Mouse (Mus musculus): ENCODE measurements around the gene Dlec1.

Dlec1 gene

DNA sequence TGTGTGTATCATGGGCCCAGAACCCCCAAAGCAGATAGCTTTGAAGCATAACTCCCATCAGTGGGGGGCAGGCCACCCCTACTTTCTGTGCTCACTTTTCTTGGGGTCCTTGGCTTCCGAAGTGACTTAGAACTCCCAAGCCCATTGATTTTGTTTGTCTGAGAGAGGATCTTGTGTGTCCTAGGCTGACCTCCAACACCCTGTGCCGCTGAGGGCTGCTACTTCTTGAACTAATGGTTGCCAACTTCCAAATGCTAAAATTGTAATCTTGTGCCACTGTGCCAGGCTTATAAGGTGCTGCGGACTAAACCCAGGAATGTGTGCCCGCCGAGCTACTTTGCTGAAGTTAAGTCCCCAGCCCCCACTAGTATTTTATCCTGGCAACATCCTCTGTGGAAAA, 11.8 kb upstream of the Dlec1 start:
- no peak for DNase-seq

- DNase-seq = no peak
These were observed 10.5 kb upstream of the Dlec1 start for GRCm38 (mm10) chr9:119091581-119092310.

DNA sequence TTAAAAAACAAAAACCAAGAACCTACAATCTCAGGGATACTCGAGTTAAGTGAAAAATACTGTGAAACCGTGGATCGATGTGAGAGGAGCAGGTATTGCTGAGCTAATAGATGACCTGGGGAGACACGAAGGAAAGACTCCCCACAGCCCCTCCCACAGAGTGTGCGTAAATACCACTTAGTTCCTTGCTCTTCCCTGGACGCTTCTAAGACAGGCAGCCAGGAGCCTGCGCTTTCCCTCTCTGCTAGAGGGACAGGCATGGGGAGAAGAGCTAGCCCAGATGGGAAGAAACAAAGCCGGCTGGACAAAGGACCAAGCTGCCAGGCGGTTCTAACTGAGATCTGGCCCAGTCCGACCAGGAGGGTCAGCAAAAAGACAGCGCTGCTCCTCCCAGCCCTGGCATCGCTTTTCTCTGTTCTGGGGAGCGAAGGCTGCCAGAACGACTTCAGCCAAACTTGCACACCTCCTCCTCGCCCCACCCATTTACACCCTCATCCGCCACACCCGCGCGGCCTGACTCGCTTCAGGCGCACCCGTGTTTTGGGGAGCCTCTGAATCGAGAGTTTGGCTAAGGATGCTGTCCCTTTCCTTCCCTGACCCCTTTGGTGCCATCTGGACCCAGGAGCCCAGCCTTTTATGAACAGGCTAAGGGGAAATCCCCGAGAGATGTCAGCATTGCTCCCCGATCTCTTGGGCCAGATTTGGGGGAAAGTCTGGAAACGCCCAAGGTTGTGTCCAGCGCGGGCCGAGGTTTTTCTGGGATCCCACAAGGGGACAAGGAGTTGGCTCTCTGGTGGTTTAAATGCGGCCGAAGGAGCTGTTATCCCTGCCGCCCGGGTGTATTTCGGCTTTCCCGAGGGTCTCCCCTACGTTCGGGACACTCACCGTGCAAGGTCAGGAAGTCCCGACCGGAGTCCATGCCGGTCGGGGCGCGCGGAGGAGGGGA, 9.5 kb upstream of the Dlec1 start:
- DNase-seq = no peak

DNA sequence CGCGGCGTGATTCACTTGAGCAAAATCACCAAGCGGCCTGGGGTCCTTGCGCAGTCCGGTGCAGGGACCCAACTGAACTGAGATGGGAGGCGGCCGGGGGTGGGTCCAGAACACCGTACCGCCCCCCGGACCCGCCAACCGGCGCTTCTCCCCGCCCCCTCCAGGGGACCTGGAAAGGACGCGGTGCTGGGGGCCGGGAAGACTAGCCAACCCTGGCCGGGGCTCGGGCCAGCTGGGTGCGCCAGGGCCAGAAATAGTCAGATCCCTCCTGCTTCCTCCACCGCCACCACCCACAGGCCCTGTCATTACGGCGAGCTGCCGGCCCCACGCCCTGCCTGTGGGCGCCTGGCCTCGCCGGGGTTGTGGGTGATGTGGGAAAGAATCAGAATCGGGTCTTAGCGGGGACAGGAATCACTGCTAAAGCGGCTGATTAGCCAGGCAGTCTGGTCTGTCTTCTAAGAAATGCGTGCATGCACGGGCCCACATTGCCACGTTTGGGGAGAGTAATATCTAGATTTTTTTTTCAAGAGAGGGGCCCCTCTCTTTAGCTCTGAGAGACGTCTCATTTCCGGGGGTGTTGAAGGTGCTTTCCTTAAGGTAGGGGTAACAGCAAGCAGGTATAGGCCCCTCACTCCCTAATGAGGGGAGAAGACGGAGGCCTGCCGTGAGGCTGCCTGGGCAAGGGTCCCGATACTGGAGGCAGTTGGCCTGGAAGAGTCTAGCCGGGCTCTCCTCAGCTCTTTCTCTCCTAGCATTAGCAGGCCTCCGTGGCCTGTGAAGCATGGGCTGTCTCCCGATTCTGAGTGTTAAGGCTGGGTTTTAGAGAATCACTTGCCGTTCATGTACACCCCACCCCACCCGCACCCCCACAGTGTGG, 8.6 kb upstream of the Dlec1 start, which contains the start of gene Plcd1:
Gene Plcd1, minus strand, starts transcription at position 84 of the 877 bp plus-strand sequence.
- DNase-seq = peak; percentile 17

- no peak for DNase-seq
These were observed 7.7 kb upstream of the Dlec1 start for GRCm38 (mm10) chr9:119094462-119095109.

GRCm38 (mm10) chr9:119100177-119100898, 1.9 kb upstream of the Dlec1 start:
- peak; percentile 17 for DNase-seq

GRCm38 (mm10) chr9:119102783-119103113, 470 bp downstream of the Dlec1 start:
- no peak for DNase-seq

DNA sequence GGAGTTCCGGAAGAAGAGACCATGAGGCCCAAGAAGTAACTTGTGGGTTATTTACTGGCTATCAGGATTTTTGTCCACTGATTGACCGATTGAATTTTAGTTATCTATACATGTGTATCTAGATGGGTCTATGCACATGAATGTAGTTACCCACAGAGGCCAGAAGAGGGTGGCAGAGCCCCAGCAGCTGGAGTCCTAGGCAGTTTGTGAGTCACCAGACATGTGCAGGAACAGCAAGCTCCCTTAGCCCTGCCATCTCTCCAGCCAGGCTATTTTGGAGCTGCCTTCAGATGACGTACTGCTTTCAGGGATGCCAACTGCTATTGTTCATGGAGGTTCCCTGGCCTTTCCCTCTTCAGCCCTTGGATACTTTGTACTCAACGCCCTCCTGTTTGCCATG, 5.3 kb downstream of the Dlec1 start:
- peak; percentile 18 for DNase-seq

GRCm38 (mm10) chr9:119109685-119110353, 7.5 kb downstream of the Dlec1 start:
- DNase-seq = no peak

GRCm38 (mm10) chr9:119110640-119111039, 8.4 kb downstream of the Dlec1 start:
- no peak for DNase-seq

GRCm38 (mm10) chr9:119114911-119115310, 12.6 kb downstream of the Dlec1 start:
- no peak for DNase-seq

- no peak for DNase-seq
These were observed 17.3 kb downstream of the Dlec1 start for GRCm38 (mm10) chr9:119119409-119120167.

DNA sequence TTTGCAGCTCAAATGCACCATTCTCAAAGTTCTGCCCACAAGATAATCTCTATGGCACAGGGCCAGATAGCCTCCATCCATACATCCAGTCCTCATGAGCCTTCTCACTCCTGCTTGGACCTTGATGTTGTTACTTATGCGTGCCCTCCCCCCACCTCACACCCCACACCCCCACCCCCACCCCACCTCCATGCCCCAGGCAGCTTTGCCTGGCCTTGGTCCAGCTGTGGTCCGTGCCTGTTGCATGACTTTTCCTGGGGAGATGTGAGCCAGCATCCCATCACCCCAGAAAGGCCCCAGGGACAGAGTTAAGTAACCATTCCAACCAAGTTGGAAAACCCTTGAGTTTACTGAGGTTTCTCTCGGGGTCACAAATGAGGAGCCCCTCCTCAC, 17.9 kb downstream of the Dlec1 start:
- no peak for DNase-seq

GRCm38 (mm10) chr9:119122596-119123369, 20.5 kb downstream of the Dlec1 start:
- no peak for DNase-seq

GRCm38 (mm10) chr9:119128436-119129181, 26.3 kb downstream of the Dlec1 start:
- no peak for DNase-seq

- no peak for DNase-seq
These were observed 28.4 kb downstream of the Dlec1 start for GRCm38 (mm10) chr9:119130692-119131091.

DNA sequence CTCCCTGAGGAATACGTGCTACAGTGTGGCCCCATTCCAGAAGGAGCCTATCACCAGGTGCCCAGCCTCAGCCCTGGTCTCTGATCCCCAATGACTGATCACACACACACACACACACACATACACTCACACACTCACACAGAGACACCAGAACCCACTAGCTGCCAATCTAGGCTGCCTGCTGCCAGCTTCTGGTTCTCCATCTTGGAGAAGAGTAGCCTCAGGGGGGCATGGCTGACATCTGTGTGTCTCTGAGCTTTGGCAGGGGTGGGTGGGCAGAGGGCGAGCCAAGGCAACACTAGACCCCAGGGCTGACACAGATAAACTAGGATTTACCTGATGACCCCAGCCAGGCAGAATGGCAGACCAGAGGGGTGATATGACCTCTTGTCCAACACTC, 36.6 kb downstream of the Dlec1 start:
- no peak for DNase-seq

GRCm38 (mm10) chr9:119142066-119142465, 39.8 kb downstream of the Dlec1 start:
- no peak for DNase-seq

DNA sequence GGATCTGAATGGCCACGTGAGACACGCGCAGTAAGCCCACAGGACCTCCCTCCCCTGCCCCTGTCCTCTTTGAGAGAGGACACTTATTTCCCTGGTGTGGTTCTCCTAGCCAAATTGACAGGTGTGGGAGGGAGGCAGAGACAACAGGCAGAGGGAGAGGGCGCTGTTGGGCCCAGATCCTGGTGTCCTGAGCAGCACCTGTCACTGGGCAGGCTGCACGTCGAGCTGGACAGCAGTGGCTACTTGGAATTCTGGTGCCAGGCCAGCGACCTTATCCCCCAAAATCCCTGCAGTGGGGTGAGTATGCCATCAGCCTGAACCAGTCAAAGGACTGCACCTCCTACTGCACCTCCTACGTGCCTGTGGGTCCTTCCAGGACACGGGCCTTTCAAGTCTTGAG, 41.1 kb downstream of the Dlec1 start:
- DNase-seq = no peak
